Mouse (Mus musculus): Measurements from ENCODE around the gene 0610012G03Rik.

DNA sequence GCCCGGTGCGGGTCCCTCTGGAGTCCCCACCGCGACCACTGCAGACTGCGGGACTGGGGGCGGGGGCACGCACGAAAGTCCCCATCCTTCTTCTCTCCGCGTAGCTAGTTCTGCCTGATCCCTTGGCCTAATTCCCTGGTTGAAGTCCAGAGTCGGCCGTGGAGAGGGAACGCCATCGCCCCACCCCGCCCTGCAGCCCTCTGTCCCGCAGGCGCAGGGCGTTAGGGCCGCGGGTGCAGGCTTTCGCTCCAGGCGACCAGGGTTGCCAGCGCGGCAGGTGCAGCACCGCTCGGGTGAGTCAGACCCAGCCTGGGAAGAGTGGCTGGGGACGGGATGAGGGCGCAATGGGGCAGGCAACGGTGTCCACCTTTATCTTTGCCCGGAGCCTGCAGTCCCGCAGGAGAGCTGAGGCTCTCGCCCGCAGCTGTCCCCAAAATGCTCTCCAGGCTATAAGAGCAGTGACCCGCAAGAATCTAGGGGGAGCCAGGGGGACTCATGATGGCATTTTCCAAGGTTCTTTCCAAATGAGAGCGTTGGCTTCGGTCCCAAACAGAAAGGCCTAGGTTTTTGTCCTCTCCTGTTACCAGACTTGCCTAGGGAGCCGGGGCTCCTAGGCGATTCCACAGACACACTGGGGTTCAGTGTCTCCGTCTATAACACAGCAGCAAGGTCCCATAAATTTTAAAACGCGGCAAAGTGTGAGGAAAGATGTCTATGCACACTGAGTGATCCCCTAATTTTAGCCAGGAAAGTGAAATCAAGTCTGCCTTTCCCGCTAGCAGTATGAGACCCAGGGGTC, 14.3 kb downstream of the 0610012G03Rik start, which contains the start of gene Pigz:
- TF ChIP-seq POLR2A (IDR thresholded peaks at IDR 0.05; ENCODE audit: borderline replicate concordance, extremely low read depth, insufficient read depth, insufficient read length, poor library complexity, severe bottlenecking), result no peak
- no peak for TF ChIP-seq CTCF (IDR thresholded peaks at IDR 0.05; ENCODE audit: borderline replicate concordance, extremely low read depth, insufficient read depth, insufficient read length)

All from brain, embryonic 14.5 days (tissue).